Mouse (Mus musculus): ENCODE measurements around the gene Rgma.
A peak's percentile ranks its signal among the peaks of the same experiment; 100 is the strongest.

The Rgma gene

DNA sequence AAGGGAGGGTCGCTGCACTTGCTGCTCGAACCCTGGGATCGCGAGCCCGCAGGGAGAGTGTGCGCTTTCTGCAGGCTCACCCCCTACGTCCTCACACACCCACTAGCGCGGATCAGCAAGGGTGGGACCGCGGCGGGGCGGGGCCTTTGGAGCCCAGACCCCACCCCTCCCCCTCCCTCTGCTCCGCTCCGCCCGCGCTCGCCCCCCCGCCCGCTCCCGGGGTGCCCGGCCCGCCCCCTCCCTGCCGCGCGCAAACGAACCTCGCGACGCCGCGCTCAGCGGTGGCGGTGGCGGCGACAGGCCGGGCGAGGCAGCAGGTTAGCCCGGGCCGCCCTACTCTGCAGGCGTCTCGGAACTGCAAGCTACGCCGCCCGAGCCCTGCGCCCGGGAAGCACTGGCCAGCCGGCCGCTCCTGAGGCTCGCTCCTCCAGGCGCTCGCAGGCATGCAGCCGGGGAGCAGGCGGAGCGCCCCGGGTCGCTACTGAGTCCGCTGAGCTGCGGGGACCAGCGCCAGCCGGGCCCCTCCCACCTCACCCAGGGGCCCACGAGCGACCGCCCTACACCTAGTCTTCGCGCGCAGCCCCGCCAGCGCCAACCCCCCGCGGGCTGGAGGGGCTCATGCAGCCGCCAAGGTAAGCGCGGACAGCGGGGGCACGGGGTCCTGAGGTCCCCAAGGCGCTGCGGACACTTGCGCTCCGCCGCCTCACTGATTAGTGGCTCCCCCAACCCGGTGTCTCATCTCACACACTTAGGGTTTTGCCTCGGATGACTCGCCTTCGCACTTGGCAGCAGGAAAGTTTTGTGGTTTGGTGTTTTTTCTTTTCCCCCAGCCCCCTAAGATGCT lies at the start of gene Rgma:
Gene Rgma (plus strand): TSS at position 253 of the 844 bp plus-strand sequence.
- peak; percentile 81 for DNase-seq

DNA sequence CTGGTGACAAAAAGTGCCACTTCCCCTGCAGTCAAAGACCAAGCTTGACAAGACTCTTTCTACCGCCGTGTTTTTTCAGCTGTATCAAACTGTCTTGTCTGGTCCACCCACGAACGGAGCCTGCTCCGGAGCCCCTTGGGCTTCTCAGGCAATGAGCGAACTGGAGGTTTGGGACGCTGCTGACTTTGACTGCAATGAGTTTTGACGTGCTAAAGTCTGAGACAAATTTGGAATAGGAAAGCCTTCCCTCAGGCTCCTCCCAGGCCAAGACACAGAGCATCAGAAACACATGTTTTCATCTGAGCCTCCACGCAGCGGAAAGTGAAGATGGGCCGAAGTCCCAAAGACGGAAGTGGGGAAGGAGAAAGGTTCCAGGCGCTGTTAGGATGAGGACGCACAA lies 49.1 kb upstream of the Rgma start:
- DNase-seq: peak; percentile 36

DNA sequence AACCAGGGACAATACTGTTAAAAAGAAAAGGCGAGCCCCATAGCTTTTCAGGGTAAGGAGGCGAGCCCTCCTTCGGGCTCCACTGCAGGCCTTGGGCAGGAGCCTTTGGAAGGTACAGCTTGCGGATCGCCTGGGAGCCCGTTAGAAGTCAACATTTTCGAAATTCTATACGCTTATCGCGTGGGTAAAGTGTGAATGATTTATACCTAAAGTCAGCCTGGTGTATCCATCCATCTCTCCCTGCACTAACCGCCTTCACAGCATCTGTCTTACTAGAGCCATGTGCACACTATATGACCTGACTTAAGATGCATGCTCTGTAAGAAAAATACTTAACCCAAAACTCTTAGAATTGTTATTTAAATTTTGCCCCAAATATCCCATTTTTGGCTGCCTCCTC lies 48.6 kb upstream of the Rgma start:
- DNase-seq: no peak

DNA sequence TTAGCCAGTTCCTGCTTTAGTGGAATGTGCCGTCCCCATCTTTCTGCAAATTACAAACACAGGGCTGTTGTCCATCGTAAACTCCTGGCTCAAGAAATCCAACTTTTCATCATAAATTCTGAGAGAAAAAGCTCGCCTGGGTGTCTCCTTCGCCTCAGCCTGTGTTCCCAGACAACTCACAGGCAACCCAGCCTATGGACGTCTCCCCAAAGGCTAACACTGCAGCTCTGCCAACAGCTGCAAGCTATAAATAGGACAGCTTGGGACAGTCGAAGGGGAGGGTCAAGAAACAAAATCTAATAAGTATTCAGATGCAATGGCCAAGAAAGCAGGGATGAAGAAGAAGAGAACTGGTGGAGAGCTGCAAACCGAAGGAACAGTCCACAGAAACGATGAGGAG lies 48.1 kb upstream of the Rgma start:
- no peak for DNase-seq

DNA sequence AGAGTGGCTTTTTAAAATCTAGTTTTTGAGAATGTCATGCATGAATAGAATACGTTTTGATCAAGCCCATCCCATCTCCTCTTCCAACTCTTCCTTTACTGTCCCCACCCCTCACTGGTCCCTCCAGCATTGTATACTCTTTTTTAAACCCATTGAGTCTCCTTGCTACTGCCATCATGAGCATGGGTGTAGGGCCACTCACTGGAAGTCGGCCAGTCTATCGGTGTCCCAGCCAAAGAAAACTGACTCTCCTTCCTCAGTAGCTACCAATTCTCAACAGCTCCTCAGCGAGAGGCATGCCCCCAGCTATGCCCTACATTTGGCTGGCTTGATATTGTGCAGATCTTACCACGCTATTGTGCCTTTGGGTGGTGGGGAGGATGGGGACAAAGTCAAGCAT lies 47.7 kb upstream of the Rgma start:
- no peak for DNase-seq

DNA sequence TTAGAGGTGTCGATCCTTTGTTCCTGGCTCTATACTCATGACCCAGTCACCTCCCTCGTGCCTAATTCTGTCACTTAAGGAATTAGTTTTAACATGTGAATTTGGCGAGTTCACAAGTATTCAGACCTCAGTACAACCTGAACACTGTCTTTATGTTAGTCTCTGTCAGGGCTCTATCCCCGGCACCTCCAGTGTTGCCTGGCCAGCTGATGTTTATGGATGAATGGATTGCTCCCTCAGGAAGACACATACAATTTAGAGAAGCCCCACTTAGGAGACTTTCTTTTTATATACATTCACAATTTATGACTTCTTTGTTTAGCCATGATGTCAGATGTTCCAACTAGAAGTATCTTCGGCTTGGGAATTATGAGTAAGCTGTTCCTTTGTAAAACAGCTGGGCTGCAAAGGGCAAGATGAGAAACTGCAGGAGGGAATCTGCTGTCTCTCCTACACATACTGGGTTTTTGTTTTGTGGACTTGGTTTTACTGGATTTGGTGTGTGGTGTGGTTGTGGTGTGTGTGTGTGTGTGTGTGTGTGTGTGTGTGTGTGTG lies 46.6 kb upstream of the Rgma start:
- no peak for DNase-seq

DNA sequence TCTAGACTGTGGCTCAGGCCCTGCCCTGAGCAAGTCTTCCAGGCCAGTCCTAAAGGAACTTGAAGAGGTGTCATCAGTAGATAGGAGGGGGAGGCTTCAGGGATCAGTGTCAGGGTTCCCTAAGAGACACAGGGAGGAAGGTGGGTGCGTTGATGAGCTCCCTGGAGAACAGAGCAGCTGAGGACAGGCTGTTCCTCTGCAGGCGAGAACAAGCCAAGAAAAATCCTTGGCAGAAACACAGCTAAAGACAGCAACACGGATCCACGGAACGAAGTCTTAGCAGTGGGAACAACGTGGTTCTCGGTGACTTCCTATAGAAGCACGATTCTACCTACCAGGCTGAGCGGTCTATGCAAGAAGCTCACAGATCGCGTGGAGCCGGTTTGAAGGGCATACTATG lies 44.6 kb upstream of the Rgma start:
- DNase-seq: no peak

DNA sequence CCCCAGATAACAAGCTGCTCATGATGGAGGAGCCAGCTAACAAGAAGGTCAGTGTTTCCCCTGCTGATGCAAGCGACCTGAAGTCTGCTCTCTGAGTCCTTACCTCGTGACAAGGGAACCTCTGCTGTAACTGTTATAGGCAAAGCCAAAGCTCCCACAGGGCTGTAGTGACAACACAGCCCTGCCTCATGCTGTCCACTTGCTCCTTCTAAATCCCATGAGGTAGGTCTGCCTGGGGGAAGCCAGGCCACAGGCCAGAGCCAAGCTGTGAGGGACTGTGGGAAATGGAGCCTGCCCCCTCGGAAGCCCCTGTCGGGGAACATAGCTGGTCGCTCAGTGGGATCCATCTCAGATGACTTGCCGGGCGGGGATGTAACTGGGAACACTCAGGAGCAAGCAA lies 43.7 kb upstream of the Rgma start:
- DNase-seq: no peak

DNA sequence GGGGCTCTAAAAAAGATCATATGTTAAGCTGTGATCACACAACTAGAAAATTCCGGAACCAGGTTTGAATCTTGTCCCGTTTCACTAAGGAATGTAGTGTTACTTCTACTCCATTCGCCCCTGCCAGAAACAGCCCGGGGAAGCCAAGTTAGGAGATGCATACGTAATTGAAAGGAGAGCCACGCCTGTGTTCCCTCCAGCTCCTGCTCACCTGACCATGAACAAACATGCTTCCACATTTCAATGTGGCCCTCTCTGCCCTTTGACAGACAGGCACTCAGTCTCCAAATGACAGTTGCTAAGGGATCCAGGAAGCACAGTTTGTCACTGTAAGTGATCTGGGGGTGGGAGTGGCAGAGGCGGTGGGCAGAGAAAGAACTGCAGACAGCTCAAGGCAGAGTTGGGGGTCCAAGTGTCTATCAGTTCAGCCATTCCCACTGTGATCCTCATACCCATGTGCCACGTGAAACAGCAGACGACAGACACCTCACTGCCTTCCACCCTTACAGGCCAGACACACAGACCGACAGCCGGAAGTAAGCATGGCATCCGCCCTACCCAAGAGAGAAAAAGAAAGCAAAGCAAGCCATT lies 41.8 kb upstream of the Rgma start:
- DNase-seq: peak; percentile 35

DNA sequence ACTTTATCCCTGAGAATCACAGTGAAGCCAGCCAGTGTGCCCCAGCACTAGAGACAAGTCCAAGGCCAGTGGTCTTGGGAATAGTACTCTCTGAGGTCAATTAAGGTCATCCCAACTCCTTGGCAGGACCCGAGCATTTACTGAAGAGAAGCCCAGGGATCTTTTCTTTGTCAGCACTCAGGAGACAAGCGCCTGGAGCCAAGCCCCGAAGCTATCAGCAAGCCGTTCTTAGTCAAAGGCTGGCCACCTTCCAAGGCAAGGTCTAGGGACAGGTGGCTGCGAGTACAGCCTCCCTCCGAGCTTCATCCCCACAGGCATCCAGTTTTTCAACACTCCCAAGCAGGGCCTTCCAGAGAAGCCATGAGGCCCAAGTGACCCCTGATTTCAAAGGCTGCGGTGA lies 40.4 kb upstream of the Rgma start:
- no peak for DNase-seq

DNA sequence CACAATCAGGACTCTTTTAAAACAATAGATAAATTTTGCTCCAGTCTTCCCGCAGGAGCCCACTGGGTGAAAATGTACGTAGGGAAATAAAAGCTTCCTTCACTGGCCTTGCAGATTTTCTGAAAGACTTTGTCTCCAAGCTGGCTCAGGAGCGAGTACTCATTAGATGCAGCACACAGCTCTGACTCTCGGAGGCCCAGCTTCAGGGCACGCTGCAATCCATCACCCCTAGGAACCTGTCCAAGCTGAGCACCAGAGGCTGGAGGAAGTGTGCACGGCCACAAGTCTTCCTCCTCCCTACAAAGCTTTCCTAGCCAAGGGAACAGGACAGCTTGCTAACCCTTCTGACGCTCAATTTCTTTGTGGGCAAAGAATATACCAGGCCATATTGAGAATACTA lies 38.9 kb upstream of the Rgma start:
- DNase-seq: no peak

DNA sequence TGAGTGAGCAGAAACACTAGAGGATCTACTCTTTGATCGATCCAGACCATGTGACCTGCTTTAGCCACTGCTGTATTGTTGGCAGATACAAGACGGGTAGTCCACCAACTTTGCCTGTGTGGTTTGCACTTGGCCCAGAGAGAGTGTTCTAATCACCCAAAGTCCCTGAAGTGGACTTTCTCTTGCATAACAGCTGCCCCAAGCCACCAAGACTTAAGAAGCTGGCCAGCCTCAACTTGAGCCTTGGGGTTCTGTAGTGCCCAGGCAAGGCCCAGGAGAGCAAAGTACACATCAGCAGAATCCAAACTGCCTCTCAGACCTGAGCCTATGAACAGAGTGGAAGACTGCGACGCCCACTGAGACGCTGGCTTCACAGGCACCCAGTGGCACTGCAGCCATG lies 37.0 kb upstream of the Rgma start:
- DNase-seq: no peak

DNA sequence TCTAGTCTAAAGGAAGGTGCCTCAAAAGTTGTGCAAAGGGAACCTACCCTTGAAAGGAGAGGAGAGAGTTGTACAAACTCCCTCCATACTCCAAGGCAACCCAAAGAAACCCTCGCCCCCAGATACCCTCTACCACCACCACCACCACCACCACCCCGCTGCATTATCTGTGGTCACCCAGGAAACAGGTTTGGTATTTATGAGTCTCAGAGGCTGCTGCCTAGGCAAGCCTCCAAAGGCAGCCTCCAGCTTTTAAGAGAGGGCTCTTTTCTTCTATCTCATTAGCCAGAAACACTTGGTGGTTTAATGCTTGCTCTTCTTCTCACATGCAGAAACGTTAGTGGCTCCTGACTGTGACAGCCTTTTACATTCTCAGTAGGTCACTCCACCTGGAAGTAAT lies 31.5 kb upstream of the Rgma start:
- no peak for DNase-seq

DNA sequence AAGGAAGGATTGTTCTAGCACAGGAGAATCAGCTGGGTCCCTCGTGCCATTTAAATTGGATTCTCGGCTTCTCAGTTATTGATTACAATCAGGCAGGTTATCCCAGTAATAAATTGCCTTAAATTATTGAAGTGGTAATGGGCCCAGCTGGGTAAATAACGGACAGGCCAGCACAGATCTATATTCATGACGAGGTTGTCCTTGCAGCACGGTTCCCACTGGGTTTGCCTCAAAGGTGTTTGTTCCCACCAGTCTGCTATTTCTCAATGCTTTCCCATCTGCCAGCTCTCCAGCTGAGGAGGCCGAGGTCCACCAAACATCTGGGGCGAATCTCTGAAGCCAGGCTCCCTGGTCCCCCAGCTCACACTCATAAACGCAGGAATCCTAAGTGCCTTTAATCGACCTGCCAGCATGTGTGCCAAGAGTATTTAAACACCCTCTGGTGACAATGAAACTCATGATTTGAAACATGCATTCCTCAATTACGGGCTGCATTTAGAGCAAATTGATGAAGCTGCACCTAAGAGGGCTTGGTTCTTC lies 26.7 kb upstream of the Rgma start:
- no peak for DNase-seq

DNA sequence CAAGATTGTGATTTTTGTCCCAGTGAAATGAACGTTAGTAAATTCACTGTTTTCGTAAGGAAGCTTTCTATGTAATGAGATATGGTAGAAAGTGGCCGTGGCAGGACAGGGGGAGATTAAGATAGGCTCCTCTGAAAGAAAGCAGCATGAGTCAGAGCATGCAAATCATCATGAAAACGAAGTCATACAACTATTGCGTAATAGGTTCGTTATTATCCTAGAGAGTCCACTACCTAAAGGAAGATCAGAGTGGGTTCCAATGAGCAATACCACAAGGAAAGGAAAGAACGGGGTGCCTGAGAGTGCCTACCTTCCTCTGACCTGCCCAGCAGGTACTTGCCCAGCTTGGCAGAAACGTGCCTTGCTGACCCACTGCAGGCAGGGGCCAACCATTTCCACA lies 26.2 kb upstream of the Rgma start:
- no peak for DNase-seq

DNA sequence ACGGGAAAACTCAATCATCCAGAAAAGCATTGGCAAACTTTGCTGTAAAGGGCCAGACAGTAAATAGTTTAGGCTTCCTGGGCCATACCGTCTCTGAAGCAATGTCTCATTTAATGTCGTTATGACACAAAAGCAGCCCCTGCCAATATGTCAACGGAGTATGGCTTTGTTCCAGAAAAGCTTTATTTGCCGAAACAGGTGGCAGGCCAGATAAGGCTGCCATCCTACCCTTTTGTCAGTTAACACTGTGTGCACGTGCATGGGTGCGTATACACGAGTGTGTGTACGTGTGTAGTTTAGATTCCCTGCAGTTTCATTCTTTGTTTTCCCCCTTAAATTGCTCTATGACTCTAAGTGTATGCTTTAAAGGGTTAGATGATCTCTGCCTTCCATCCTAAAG lies 20.1 kb upstream of the Rgma start:
- DNase-seq: no peak

DNA sequence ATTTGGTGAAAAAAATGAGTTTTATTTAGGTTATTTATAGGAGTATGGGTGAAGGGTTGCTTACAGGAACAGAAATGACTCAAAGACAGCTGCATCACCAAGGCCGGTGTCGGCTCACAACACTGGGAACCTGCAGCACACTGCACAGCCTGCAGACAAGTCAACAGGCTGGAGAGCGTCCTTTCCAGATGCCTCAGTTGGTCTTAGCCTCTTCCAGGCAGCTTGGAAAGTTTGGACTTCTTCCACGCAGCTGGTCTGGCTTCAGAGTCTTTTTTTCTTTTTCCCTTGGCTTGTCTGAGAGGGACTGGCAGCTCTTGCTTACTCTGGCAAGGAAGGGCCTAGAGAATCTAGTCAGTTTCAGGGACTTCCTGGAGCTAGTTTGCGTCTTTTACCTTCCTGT lies 18.4 kb upstream of the Rgma start:
- DNase-seq: no peak

DNA sequence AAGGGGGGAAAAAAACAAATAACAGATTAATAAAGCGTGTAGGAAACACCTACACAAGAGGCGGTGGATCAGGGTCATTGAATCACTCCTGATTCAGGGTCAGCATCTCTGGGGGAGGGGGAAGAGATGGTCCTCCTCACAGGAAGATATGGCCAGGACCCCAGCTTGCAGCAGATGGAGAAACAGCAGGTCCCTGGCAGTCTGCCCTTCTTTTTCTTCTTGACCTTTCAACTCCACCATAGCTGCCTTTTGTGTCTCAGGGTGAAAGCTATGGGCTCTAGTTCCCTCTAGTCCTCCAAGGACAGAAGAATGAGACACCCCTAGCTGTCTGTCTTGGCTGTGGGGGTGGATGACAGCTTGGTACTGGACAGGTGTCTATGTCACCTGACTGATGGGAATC lies 17.7 kb upstream of the Rgma start:
- DNase-seq: no peak

DNA sequence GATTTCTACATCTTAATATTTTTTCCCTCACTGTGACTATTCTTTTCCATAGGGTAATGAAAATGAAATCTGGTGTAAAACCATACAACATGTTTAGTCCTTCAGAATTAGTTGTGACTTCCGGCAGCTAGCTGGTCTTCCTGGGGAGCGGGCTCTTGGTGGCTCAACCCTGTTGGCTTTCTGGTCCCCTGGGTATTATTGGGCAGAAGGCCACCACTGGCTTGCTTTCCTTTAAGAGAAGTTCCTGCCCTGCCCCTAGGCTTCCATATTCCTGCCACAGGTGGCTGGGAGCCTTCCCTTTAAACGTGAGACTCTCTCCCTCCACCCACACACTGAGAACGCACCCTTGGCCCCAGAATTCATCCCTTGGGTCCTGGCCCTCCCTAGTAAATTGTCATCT lies 9.8 kb upstream of the Rgma start:
- DNase-seq: no peak

DNA sequence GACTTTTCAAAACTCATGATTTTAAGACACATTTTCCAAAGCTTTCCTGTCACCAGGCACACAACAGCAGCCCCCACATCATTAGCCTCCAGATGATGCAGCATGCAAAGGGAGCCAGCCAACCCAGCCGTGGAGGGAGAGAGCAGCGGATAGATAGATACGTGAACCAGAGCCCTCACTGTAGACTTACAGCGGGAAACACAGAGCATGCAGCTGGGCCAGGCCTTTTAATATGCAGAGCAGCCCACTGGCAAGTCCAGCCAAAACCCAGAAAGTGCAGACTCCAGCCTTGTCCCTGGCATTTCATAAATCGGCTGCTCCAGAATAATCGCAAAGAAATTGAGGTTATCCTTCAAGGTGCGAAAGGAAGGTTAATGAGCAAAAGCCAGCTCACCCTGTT lies 9.3 kb upstream of the Rgma start:
- no peak for DNase-seq

DNA sequence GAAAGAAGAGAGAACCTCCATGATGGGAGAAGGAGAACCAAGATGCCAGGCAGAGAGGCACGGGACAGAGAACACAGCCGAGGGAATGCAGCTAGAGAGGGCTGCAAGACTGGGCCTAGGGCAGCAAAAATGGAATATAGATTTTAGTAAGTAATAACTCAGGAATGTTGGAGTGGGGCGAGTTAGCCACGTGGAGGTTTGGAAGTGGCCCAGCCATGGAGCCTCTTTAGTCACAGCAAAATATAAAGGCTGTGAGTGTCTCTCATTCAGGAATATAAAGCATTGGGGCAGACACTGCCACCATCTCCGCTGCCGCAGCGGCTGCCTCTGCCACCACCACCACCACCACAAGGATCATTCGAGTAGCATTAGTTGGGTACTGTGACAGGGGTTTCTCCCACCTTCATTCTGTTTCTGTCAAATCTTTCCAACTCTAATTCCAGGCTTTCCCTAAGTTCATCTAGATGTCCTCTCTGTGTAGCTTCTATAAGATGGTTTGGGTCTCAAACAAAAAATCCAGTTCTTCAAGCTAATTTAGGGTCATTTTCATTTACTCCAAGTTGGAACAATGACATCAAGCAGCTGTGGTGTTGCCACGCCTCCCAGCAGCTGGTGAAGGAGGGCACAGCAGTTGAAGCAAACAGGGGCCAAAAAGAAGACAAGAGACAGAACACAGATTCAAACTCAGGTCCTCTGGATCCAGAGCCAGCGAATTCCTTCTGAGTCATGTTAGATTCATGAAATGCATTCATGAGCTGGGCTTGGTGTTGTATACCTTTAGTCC lies 7.4 kb upstream of the Rgma start:
- DNase-seq: no peak

DNA sequence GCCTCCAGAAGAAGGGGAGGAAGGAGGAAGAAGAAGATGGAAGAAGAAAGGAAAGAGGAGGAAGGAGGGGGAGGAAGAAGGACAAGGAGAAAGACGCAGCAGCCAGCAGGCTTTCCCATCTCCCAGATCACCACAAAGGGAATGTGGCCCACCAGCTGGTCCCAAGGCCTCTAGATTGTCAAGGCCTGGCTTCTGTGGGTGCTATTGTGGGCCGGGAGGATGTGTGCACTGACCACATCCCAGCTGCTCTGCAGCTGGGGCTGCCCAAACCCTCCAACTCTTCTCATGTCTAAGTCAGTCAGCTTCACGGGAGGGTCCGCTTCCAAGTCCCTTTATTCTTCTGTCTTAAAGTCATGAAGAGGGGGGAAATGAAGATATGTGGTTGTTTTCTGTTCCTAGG lies 5.3 kb upstream of the Rgma start:
- no peak for DNase-seq

DNA sequence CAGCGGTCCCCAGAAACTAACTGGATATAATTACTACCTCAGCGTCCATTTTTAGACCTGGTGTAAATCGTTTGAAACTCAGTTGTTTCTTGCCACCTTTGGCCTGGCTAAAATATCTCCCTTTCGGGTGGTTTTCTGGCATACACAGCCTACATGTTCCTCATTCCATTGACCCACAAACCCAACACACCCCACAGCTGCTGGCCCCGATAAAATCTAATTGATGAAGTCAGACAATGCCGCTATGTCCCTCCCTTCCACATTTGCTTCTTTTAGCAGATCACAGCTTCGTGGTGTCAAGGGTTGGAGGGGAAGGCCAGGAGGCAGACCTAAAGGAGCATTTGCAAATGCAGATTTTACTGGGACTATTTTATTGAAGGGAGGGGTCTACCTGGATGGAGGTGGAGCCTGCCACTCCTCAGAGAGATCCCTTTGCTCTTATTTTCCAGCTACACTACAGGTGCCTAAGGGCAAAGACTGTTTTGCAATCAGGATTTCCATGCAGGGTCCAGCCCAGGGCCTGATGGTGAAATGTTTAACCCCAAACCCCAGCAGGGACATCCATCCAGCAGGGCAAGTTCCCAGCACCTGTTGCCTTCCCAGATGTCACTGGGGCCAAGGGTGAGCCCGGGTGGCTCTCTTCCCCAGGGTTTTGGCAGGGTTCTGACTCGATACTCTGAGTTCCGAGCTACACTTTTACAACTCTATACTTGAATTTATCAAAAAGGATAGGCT lies 3.6 kb upstream of the Rgma start:
- DNase-seq: no peak

All from retina, postnatal 1 day (tissue).